Mouse (Mus musculus): ENCODE measurements around the gene Sufu. TPM values are rescaled to one million over a fixed set of nuclear protein-coding genes. Genes with fewer than 3 reads are reported as not detected.

Sufu gene
- total RNA-seq (2014; fragmentation: Nextera tagmentation), result 25.7 and 30.1 TPM in 2 replicates
- 5.0 and 5.1 TPM in 2 replicates for total RNA-seq (2017)
- 31.8 and 38.3 TPM in 2 replicates for polyA plus RNA-seq (2012)

GRCm38 (mm10) chr19:46396686-46397435 is at the start of gene Sufu:
Sufu (plus strand) TSS chr19:46396896.
- H3K9me3 ChIP-seq (replicated peaks), result no peaks in the 10 kb centered on the region
- peaks cover 34% of the 10 kb centered on the region for H3K36me3 ChIP-seq (replicated peaks)
- peak; percentile 87 for ATAC-seq (ENCODE audit: extremely low read depth, insufficient number of reproducible peaks, low FRiP score, poor library complexity, severe bottlenecking)
- H3K4me3 ChIP-seq (ENCODE audit: low read depth, low read length), result peak within 1 kb of the TSS; percentile 89
- TF ChIP-seq CTCF (IDR thresholded peaks at IDR 0.05; ENCODE audit: low read depth, low read length) (peak; percentile 60), POLR2AphosphoS5 (IDR thresholded peaks at IDR 0.05; ENCODE audit: insufficient replicate concordance, low read depth, low read length) (no peak)
- no peaks in the 10 kb centered on the region for H3K27me3 ChIP-seq (ENCODE audit: insufficient read depth, low read length)
- DNase-seq (ENCODE audit: low spot score), result peak; percentile 95
- peaks cover 37% of the 10 kb centered on the region for H3K4me1 ChIP-seq (ENCODE audit: insufficient read depth, low read depth, low read length)

- peaks cover 5% of the 10 kb centered on the region; the same call in 1 of the 2 replicates for H3K9me3 ChIP-seq (replicated peaks)
- DNase-seq (ENCODE audit: low spot score), result no peak
- no peak overlapping the region for H3K4me3 ChIP-seq (ENCODE audit: low read depth, low read length)
- ATAC-seq (ENCODE audit: extremely low read depth, insufficient number of reproducible peaks, low FRiP score, poor library complexity, severe bottlenecking), result no peak
- peaks cover 34% of the 10 kb centered on the region for H3K27me3 ChIP-seq (ENCODE audit: insufficient read depth, low read length)
- H3K36me3 ChIP-seq (replicated peaks), result peaks cover 2% of the 10 kb centered on the region
- TF ChIP-seq TAL1 (conservative IDR thresholded peaks at IDR 0.05; ENCODE audit: low read depth, low read length) (no peak), POLR2AphosphoS5 (IDR thresholded peaks at IDR 0.05; ENCODE audit: insufficient replicate concordance, low read depth, low read length) (no peak), GATA2 (IDR thresholded peaks at IDR 0.05; ENCODE audit: borderline replicate concordance, low read depth, low read length) (no peak), CTCF (IDR thresholded peaks at IDR 0.05; ENCODE audit: low read depth, low read length) (no peak), GATA1 (IDR thresholded peaks at IDR 0.05; ENCODE audit: borderline replicate concordance, low read length) (no peak)
- H3K4me1 ChIP-seq (ENCODE audit: insufficient read depth, low read depth, low read length), result peaks cover 27% of the 10 kb centered on the region
Measured at GRCm38 (mm10) chr19:46347146-46347545, 49.5 kb upstream of the Sufu start.

GRCm38 (mm10) chr19:46347936-46348668 is 48.6 kb upstream of the Sufu start:
- Histone ChIP-seq H3K9me3 (replicated peaks) (peaks cover 5% of the 10 kb centered on the region; the same call in 1 of the 2 replicates), H3K4me3 (ENCODE audit: low read depth, low read length) (no peak overlapping the region), H3K4me1 (ENCODE audit: insufficient read depth, low read depth, low read length) (peaks cover 32% of the 10 kb centered on the region), H3K27me3 (ENCODE audit: insufficient read depth, low read length) (peaks cover 40% of the 10 kb centered on the region), H3K36me3 (replicated peaks) (peaks cover 2% of the 10 kb centered on the region)
- no peak for ATAC-seq (ENCODE audit: extremely low read depth, insufficient number of reproducible peaks, low FRiP score, poor library complexity, severe bottlenecking)
- TF ChIP-seq GATA2 (IDR thresholded peaks at IDR 0.05; ENCODE audit: borderline replicate concordance, low read depth, low read length) (no peak), TAL1 (conservative IDR thresholded peaks at IDR 0.05; ENCODE audit: low read depth, low read length) (no peak), POLR2AphosphoS5 (IDR thresholded peaks at IDR 0.05; ENCODE audit: insufficient replicate concordance, low read depth, low read length) (no peak), CTCF (IDR thresholded peaks at IDR 0.05; ENCODE audit: low read depth, low read length) (no peak), GATA1 (IDR thresholded peaks at IDR 0.05; ENCODE audit: borderline replicate concordance, low read length) (no peak)
- no peak for DNase-seq (ENCODE audit: low spot score)

- TF ChIP-seq GATA2 (IDR thresholded peaks at IDR 0.05; ENCODE audit: borderline replicate concordance, low read depth, low read length), result no peak
- TF ChIP-seq POLR2AphosphoS5 (IDR thresholded peaks at IDR 0.05; ENCODE audit: insufficient replicate concordance, low read depth, low read length), result no peak
- no peak for TF ChIP-seq TAL1 (conservative IDR thresholded peaks at IDR 0.05; ENCODE audit: low read depth, low read length)
- TF ChIP-seq CTCF (IDR thresholded peaks at IDR 0.05; ENCODE audit: low read depth, low read length), result no peak
- no peak for TF ChIP-seq GATA1 (IDR thresholded peaks at IDR 0.05; ENCODE audit: borderline replicate concordance, low read length)
- Histone ChIP-seq H3K4me1 (ENCODE audit: insufficient read depth, low read depth, low read length) (peaks cover 29% of the 10 kb centered on the region), H3K36me3 (replicated peaks) (peaks cover 2% of the 10 kb centered on the region), H3K27me3 (ENCODE audit: insufficient read depth, low read length) (peaks cover 43% of the 10 kb centered on the region), H3K9me3 (replicated peaks) (peaks cover 5% of the 10 kb centered on the region; the same call in 1 of the 2 replicates), H3K4me3 (ENCODE audit: low read depth, low read length) (peak overlapping the region; percentile 42; the same call in 1 of the 2 replicates)
- DNase-seq (ENCODE audit: low spot score) (no peak), ATAC-seq (ENCODE audit: extremely low read depth, insufficient number of reproducible peaks, low FRiP score, poor library complexity, severe bottlenecking) (no peak)
Measured at GRCm38 (mm10) chr19:46348761-46349458, 47.8 kb upstream of the Sufu start.

- DNase-seq (ENCODE audit: low spot score), result no peak
- H3K9me3 ChIP-seq (replicated peaks), result peaks cover 5% of the 10 kb centered on the region; the same call in 1 of the 2 replicates
- TF ChIP-seq POLR2AphosphoS5 (IDR thresholded peaks at IDR 0.05; ENCODE audit: insufficient replicate concordance, low read depth, low read length) (no peak), CTCF (IDR thresholded peaks at IDR 0.05; ENCODE audit: low read depth, low read length) (no peak), GATA2 (IDR thresholded peaks at IDR 0.05; ENCODE audit: borderline replicate concordance, low read depth, low read length) (no peak), GATA1 (IDR thresholded peaks at IDR 0.05; ENCODE audit: borderline replicate concordance, low read length) (no peak), TAL1 (conservative IDR thresholded peaks at IDR 0.05; ENCODE audit: low read depth, low read length) (no peak)
- H3K27me3 ChIP-seq (ENCODE audit: insufficient read depth, low read length), result peaks cover 47% of the 10 kb centered on the region
- no peak overlapping the region for H3K4me3 ChIP-seq (ENCODE audit: low read depth, low read length)
- peaks cover 2% of the 10 kb centered on the region for H3K36me3 ChIP-seq (replicated peaks)
- peaks cover 23% of the 10 kb centered on the region for H3K4me1 ChIP-seq (ENCODE audit: insufficient read depth, low read depth, low read length)
- ATAC-seq (ENCODE audit: extremely low read depth, insufficient number of reproducible peaks, low FRiP score, poor library complexity, severe bottlenecking), result no peak
Measured at GRCm38 (mm10) chr19:46349550-46349949, 47.1 kb upstream of the Sufu start.
